Mouse (Mus musculus): ENCODE measurements around the gene 5730522E02Rik. TPM values are rescaled to one million over a fixed set of nuclear protein-coding genes. Genes with fewer than 3 reads are reported as not detected.

Gene 5730522E02Rik
- polyA plus RNA-seq, 1 experiment from 2014 or later, result 1.1 TPM

- no peak overlapping the region for H3K9ac ChIP-seq
- H3K4me3 ChIP-seq, result no peak overlapping the region
- no peaks in the 10 kb centered on the region for H3K27me3 ChIP-seq (replicated peaks)
- no peak for ATAC-seq (ENCODE audit: insufficient number of reproducible peaks, low FRiP score)
- H3K4me1 ChIP-seq (replicated peaks), result no peaks in the 10 kb centered on the region
- 80% methylated on average over 1 of the region's 1 CpGs for WGBS
- no peaks in the 10 kb centered on the region for H3K36me3 ChIP-seq
- H3K9me3 ChIP-seq (replicated peaks), result 0 out of 2 replicates have a peak, but pooled peaks cover 2% of the 10 kb centered on the region
- no peak overlapping the region for H3K27ac ChIP-seq (ENCODE audit: poor library complexity, severe bottlenecking)
- H3K4me2 ChIP-seq, result no peak overlapping the region
Observed at GRCm38 (mm10) chr11:25772231-25772630, 438.3 kb downstream of the 5730522E02Rik start.

DNA sequence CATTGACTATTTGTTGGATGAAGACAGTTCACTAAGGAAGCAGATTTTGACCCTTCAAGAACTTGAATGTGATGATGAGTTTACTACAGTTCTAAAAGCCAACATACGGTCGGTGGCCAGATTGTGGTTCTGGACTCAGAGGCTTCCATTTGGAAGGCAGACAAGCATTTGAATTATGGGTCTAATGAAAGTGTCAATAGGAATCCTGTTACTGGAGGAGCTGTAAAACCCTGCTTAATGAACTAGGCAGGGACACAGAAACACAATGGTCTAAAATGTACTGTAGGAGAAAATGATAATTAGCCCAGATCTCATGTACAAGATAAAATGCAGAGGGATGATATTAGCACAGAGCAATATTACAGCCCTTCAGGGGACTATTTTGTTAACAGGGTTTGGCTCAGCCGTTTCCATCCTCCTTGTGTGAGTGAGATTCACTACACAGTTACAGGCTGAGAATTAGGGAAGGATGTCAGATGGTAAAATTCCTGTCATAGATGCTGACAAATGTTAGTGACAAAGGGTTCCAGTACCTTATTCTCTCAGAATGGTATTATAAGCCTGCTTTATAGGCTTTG lies 439.5 kb downstream of the 5730522E02Rik start:
- no peaks in the 10 kb centered on the region for H3K36me3 ChIP-seq
- H3K4me3 ChIP-seq, result no peak overlapping the region
- H3K4me2 ChIP-seq, result no peak overlapping the region
- no peak overlapping the region for H3K9ac ChIP-seq
- no peaks in the 10 kb centered on the region for H3K27me3 ChIP-seq (replicated peaks)
- H3K9me3 ChIP-seq (replicated peaks), result 0 out of 2 replicates have a peak, but pooled peaks cover 2% of the 10 kb centered on the region
- WGBS, result 76% methylated on average over 3 of the region's 3 CpGs
- no peak overlapping the region for H3K27ac ChIP-seq (ENCODE audit: poor library complexity, severe bottlenecking)
- no peak for ATAC-seq (ENCODE audit: insufficient number of reproducible peaks, low FRiP score)
- no peaks in the 10 kb centered on the region for H3K4me1 ChIP-seq (replicated peaks)

DNA sequence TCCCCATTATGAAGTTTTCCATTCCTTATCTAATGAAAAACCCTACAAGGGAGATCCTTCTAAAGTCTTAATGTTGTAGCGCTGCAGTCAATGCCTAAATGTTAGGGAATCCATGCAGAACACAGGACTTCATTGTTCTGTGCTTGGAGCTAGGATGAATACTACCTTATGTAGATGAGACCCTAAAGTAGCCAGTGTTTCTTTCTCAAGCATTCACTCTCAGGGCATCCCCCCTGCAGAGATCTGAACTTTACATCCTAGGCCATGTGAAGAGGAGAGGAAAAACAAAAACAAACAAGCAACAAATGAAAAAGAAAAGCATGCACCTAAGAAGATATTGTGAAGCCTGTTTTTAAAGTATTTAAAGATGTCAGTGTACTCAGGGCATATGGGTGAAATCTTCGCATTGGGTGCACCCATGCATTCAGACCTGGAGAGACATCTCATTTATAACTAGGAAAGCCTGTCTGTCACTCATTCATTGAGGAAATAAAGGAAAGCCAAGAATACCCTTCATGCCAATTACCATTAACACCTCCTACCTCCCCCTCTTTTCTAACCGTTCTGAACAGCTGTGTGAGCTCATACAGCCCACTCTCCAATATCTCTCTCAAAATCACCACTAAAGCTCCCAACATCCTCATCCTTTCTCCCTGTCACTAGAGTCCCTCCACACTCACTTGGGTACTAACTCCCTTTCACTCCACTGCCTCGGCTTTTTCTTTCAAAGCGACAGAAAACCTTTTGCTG lies 442.8 kb downstream of the 5730522E02Rik start:
- H3K4me1 ChIP-seq (replicated peaks), result no peaks in the 10 kb centered on the region
- no peak overlapping the region for H3K27ac ChIP-seq (ENCODE audit: poor library complexity, severe bottlenecking)
- no peak overlapping the region for H3K4me2 ChIP-seq
- H3K9me3 ChIP-seq (replicated peaks), result no peaks in the 10 kb centered on the region
- no peaks in the 10 kb centered on the region for H3K27me3 ChIP-seq (replicated peaks)
- no peak overlapping the region for H3K4me3 ChIP-seq
- WGBS, result 50% methylated on average over 5 of the region's 5 CpGs
- no peak overlapping the region for H3K9ac ChIP-seq
- H3K36me3 ChIP-seq, result no peaks in the 10 kb centered on the region
- no peak for ATAC-seq (ENCODE audit: insufficient number of reproducible peaks, low FRiP score)

DNA sequence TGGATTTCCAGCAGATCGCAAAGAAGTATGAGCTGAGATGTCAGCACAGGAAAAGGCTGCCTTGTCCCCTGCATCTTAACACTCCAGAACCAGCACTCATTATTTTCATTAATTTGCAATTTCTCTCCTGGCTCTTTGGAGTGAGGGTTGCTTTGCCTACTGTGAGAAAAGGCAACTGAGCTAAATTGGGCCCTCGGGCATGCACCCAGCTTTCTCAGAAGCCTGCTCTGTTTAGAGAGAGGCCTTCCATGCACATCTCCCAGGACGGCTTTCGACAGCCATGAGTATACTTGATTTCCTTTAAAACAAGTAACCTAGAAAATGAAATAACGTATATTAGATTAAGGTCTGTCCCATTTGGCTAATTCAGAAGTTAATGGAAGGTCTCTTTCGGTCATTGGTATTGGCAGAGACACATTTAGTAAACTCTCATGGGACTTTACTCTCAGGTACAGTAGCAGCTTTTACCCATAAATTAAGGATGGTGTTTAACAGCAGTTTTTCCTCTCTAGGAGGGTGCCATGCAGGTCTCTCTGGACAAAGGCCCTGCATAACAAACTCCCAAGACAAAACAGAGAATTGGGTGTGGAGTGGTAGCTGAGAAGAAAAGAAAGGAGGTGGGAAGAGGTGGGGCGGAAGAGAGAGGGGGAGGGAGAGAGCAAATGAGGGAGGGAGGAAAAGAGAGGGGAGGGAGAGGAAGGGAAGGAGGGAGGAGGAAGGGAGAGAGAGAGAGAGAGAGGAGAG lies 457.2 kb downstream of the 5730522E02Rik start:
- Histone ChIP-seq H3K36me3 (no peaks in the 10 kb centered on the region), H3K4me2 (no peak overlapping the region), H3K27me3 (replicated peaks) (no peaks in the 10 kb centered on the region), H3K9ac (no peak overlapping the region), H3K27ac (ENCODE audit: poor library complexity, severe bottlenecking) (no peak overlapping the region), H3K9me3 (replicated peaks) (peaks cover 6% of the 10 kb centered on the region; the same call in 1 of the 2 replicates), H3K4me3 (no peak overlapping the region), H3K4me1 (replicated peaks) (no peaks in the 10 kb centered on the region)
- no peak for ATAC-seq (ENCODE audit: insufficient number of reproducible peaks, low FRiP score)
- 78% methylated on average over 7 of the region's 7 CpGs for WGBS

DNA sequence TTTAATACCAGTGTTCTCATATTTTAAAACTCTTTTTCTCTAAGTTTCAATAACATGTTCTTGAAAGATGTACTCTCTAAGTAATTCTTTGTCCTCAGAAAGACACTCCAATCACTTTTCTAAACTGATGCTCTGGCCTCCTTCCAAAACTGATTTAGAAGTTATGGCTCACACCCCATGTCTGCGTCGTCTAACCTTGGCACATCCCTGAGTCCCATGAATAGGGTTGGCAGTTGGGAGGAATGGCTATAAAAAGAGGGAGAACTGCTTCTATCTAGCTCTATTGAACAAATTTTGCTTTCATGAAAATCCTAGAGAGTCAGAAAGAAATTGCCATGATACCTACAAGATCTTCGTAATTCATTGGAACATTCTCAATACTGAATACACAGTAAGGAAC lies 458.1 kb downstream of the 5730522E02Rik start:
- Histone ChIP-seq H3K4me3 (no peak overlapping the region), H3K36me3 (no peaks in the 10 kb centered on the region), H3K9ac (no peak overlapping the region), H3K9me3 (replicated peaks) (peaks cover 3% of the 10 kb centered on the region; the same call in 1 of the 2 replicates), H3K4me2 (no peak overlapping the region), H3K27me3 (replicated peaks) (no peaks in the 10 kb centered on the region), H3K4me1 (replicated peaks) (no peaks in the 10 kb centered on the region), H3K27ac (ENCODE audit: poor library complexity, severe bottlenecking) (no peak overlapping the region)
- no peak for ATAC-seq (ENCODE audit: insufficient number of reproducible peaks, low FRiP score)
- WGBS, result 87% methylated on average over 3 of the region's 3 CpGs

DNA sequence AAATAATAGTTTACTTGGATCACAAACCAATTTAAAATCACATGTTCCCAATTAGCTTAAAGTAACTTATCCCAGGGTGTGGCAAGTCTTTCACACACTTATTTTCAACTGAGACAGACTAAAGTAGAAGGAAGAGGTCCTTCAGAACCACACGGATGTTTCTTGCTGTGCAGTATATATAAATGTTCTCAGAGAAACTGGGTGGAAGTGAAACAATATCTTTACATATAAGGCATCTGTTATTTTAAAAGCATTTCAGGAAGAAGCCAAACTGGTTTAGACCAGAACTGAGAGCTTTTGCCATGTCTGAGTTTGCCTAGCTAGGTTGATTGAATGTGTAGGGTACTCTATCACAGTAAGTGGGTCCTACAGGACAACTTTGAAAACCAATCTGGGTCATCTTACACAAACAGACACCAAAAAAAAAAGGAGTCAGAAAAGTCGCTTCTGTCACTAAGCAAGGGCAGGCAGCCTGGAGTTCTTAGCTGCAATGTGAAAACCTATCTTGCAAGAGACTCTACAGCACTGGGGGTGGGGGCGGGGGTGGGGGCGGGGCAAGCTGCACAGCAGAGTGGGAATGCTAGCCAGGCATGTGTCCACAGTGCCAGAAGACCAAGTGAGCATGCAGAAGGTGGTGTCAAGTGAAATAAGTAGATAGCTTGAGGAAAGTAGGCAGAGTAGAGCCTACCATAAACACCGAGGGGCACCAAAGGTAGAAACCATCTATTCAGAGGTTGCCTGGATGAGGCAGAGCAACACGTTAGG lies 463.3 kb downstream of the 5730522E02Rik start:
- no peaks in the 10 kb centered on the region for H3K9me3 ChIP-seq (replicated peaks)
- H3K4me2 ChIP-seq, result no peak overlapping the region
- 44% methylated on average over 6 of the region's 6 CpGs for WGBS
- H3K4me3 ChIP-seq, result no peak overlapping the region
- no peak overlapping the region for H3K27ac ChIP-seq (ENCODE audit: poor library complexity, severe bottlenecking)
- no peak for ATAC-seq (ENCODE audit: insufficient number of reproducible peaks, low FRiP score)
- H3K9ac ChIP-seq, result no peak overlapping the region
- no peaks in the 10 kb centered on the region for H3K36me3 ChIP-seq
- no peaks in the 10 kb centered on the region for H3K4me1 ChIP-seq (replicated peaks)
- H3K27me3 ChIP-seq (replicated peaks), result no peaks in the 10 kb centered on the region

DNA sequence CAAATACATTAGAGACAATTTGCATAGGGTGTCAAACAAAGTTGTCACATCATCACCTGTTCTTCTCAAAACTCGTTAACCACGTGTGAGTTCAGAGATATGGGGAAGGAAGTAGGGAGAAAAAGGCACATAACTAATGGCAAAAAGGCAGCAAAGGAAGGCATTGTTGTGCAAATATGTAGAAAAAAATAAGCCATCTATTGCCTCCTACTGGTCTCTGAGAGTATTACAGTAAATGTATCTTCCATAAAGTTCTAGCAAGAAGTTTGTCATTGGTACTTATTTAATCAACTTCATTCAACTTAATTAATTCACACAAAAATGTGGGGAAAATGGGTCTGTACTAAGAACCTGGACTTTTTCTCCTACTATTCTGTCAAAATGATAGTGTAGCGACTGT lies 466.9 kb downstream of the 5730522E02Rik start:
- H3K4me1 ChIP-seq (replicated peaks), result no peaks in the 10 kb centered on the region
- H3K9ac ChIP-seq, result no peak overlapping the region
- no peak overlapping the region for H3K27ac ChIP-seq (ENCODE audit: poor library complexity, severe bottlenecking)
- no peak overlapping the region for H3K4me3 ChIP-seq
- H3K36me3 ChIP-seq, result no peaks in the 10 kb centered on the region
- H3K9me3 ChIP-seq (replicated peaks), result no peaks in the 10 kb centered on the region
- 73% methylated on average over 3 of the region's 3 CpGs for WGBS
- H3K27me3 ChIP-seq (replicated peaks), result no peaks in the 10 kb centered on the region
- ATAC-seq (ENCODE audit: insufficient number of reproducible peaks, low FRiP score), result no peak
- H3K4me2 ChIP-seq, result no peak overlapping the region

DNA sequence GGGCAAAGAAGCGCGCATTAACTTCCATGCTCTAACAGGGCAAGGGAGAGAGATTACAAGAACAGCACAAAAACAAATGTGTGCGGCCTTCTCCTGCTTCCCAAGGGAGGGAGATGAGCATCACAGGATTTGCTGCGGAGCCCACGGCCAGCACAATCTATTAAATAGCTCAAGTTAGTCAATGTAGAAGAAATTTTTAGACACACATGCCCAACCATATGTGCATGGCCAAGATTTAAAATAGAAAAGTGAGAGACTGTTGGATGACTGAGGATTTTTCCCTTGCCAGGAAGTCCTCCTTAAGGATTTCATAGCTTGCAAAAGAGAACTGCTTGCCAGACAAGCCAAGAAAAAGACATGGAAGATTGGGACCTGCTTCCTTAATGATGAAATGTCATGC lies 473.3 kb downstream of the 5730522E02Rik start:
- no peak overlapping the region for H3K9ac ChIP-seq
- no peaks in the 10 kb centered on the region for H3K36me3 ChIP-seq
- H3K9me3 ChIP-seq (replicated peaks), result no peaks in the 10 kb centered on the region
- no peaks in the 10 kb centered on the region for H3K4me1 ChIP-seq (replicated peaks)
- no peaks in the 10 kb centered on the region for H3K27me3 ChIP-seq (replicated peaks)
- WGBS, result 80% methylated on average over 5 of the region's 5 CpGs
- H3K4me2 ChIP-seq, result no peak overlapping the region
- ATAC-seq (ENCODE audit: insufficient number of reproducible peaks, low FRiP score), result no peak
- no peak overlapping the region for H3K27ac ChIP-seq (ENCODE audit: poor library complexity, severe bottlenecking)
- H3K4me3 ChIP-seq, result no peak overlapping the region

- H3K27me3 ChIP-seq (replicated peaks), result no peaks in the 10 kb centered on the region
- no peak overlapping the region for H3K27ac ChIP-seq (ENCODE audit: poor library complexity, severe bottlenecking)
- H3K4me2 ChIP-seq, result no peak overlapping the region
- ATAC-seq (ENCODE audit: insufficient number of reproducible peaks, low FRiP score), result no peak
- no peaks in the 10 kb centered on the region for H3K9me3 ChIP-seq (replicated peaks)
- H3K4me3 ChIP-seq, result no peak overlapping the region
- WGBS, result 30% methylated on average over 1 of the region's 1 CpGs
- H3K36me3 ChIP-seq, result no peaks in the 10 kb centered on the region
- H3K4me1 ChIP-seq (replicated peaks), result no peaks in the 10 kb centered on the region
- H3K9ac ChIP-seq, result no peak overlapping the region
Observed at GRCm38 (mm10) chr11:25729476-25729875, 481.1 kb downstream of the 5730522E02Rik start.

DNA sequence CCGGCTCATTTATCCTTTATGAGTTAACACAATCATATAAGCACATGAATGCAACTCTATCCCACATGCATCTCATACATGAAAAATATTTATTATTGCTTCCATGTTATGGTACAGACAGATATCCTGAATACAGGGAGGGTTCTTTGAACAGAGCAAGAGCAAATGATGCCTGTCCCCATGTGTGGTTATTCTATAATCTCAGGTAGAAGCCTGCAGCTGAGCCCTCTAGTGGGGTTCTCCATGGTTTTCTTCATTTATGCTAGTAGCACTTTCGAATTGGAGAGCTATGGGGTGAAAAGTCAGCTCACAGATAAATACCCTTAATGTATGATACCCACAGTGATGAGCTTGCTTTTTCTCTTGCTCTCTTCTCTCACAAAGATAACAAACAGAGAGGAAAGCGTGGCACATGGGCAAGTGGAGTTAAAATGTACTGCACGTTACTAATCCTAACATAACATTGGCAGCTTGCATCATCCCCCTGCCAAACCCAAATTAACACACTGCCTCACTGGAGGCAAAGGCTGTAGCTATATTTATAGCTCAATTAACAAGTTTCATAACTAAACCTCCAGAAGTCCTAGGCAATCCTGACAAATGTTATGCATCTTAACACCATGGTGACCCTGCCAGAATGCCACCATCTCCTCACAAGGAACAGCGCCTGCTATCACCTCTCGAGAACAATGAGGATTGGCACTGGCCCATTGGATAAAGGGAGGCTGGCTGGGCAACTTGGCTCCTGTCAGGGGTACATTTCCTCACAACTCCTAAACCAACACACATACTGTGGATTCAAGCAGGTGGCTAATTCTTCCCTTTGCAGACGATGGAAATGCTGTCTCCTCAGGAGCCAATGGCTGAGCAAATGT lies 494.9 kb downstream of the 5730522E02Rik start:
- Histone ChIP-seq H3K9ac (no peak overlapping the region), H3K27ac (ENCODE audit: poor library complexity, severe bottlenecking) (no peak overlapping the region), H3K4me3 (no peak overlapping the region), H3K36me3 (no peaks in the 10 kb centered on the region), H3K27me3 (replicated peaks) (no peaks in the 10 kb centered on the region), H3K4me1 (replicated peaks) (no peaks in the 10 kb centered on the region), H3K4me2 (no peak overlapping the region), H3K9me3 (replicated peaks) (no peaks in the 10 kb centered on the region)
- no peak for ATAC-seq (ENCODE audit: insufficient number of reproducible peaks, low FRiP score)
- 70% methylated on average over 7 of the region's 7 CpGs for WGBS

All from heart, embryonic 12.5 days (tissue).